Mouse (Mus musculus) spleen, adult 2 months (tissue): ENCODE measurements at regions not wholly inside any gene's neighbourhood (a gene's known extent, or its start where the extent isn't known, plus 50 kb on each side); places are given as distances from the start of the nearest gene placed in this dataset.

ENCODE experiments used
- CTCF ChIP-seq: fragments of 200-500 bp; IDR thresholded peaks from 2 replicates; pipeline ENCODE4 v1.5.1; 2011; ENCODE audit warnings: mild to moderate bottlenecking, inconsistent platforms; ENCODE audit not compliant: insufficient read depth, insufficient read length, insufficient replicate concordance; ENCODE audit errors: extremely low read depth
- POLR2A ChIP-seq: fragments of 200-500 bp; IDR thresholded peaks from 2 replicates; pipeline ENCODE4 v1.6.1; 2011; ENCODE audit warnings: low read depth, low read length, inconsistent platforms

GRCm38 (mm10) chr11:20908471-20908870 lies 77.6 kb upstream of the Lgalsl start:
- TF ChIP-seq POLR2A = no peak
- no peak for TF ChIP-seq CTCF
